Mouse (Mus musculus) midbrain, embryonic 13.5 days (tissue): ENCODE measurements around the gene Hsd11b1. TPM values are rescaled to one million over a fixed set of nuclear protein-coding genes. Genes with fewer than 3 reads are reported as not detected.

Experiments
- ATAC-seq: fragments of 200-750 bp; cut with Nextera tagmentation; 2 replicates; pipeline ENCODE4 v1.8.0; 2017; ENCODE audit warnings: mild to moderate bottlenecking, moderate TSS enrichment, moderate library complexity
- H3K27ac ChIP-seq: fragments of 300-500 bp; sonication (generic); 2 replicates; pipeline ENCODE4 v1.5.1; 2015; ENCODE audit warnings: inconsistent platforms, mild to moderate bottlenecking, moderate library complexity
- H3K27me3 ChIP-seq: fragments of 300-500 bp; sonication (generic); 2 replicates; pipeline ENCODE4 v1.6.1; 2015; ENCODE audit warnings: mild to moderate bottlenecking, inconsistent platforms
- H3K36me3 ChIP-seq: fragments of 300-500 bp; sonication (generic); 2 replicates; pipeline ENCODE4 v1.6.1; 2015; ENCODE audit warnings: mild to moderate bottlenecking, inconsistent platforms
- H3K4me1 ChIP-seq: fragments of 300-500 bp; sonication (generic); replicated peaks from 2 replicates; pipeline ENCODE4 v1.6.1; 2015; ENCODE audit warnings: inconsistent platforms
- H3K4me2 ChIP-seq: fragments of 300-500 bp; sonication (generic); replicated peaks from 2 replicates; pipeline ENCODE4 v1.6.1; 2015; ENCODE audit warnings: moderate library complexity, mild to moderate bottlenecking, inconsistent platforms
- H3K4me3 ChIP-seq: fragments of 300-500 bp; sonication (generic); replicated peaks from 2 replicates; pipeline ENCODE4 v1.5.1; 2015; ENCODE audit warnings: mild to moderate bottlenecking, inconsistent platforms
- H3K9ac ChIP-seq: fragments of 300-500 bp; sonication (generic); replicated peaks from 2 replicates; pipeline ENCODE4 v1.6.1; 2015; ENCODE audit warnings: mild to moderate bottlenecking, inconsistent platforms
- H3K9me3 ChIP-seq: fragments of 300-500 bp; sonication (generic); 2 replicates; pipeline ENCODE4 v1.6.1; 2016; ENCODE audit warnings: mild to moderate bottlenecking, inconsistent platforms
- WGBS: fragments of 180-500 bp; shearing (Covaris S2); methylation state at CpG from one replicate; pipeline ENCODE4 v1.1.7; 2015; 5-methylcytosine and 5-hydroxymethylcytosine counted together
- polyA plus RNA-seq: library from polyadenylated mRNA; unstranded; fragments of >200 nt; fragmentation: Nextera tagmentation; extraction: Ambion mirVana; gene quantifications from 2 replicates; pipeline ENCODE4 v1.2.1, GENCODE M21; 2015

Hsd11b1 gene
- polyA plus RNA-seq, 1 experiment from 2014 or later = not detected

DNA sequence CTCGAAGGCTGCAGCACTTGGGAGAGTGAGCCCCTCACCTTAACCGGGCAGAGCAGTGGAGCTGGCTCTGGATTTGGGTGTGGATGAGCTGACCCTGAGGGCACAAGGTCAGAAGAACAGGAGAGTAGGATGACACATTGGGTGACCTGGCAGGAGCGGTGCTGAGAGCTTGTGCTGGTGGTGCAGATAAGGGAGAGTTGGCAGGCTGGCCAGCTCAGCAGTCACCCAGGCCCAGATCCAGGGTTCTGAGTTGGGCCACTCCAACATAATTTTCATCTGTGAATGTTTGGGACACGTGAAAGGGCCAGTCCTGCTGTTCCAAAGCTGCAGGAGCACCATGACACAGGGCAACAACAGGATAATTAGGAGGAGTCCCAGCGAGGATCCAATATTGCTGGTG lies 52.5 kb downstream of the Hsd11b1 start:
- H3K4me1 ChIP-seq = no peaks in the 10 kb centered on the region
- no peak overlapping the region for H3K4me3 ChIP-seq
- H3K36me3 ChIP-seq = no peaks in the 10 kb centered on the region
- H3K27me3 ChIP-seq = no peaks in the 10 kb centered on the region
- no peak overlapping the region for H3K27ac ChIP-seq
- H3K4me2 ChIP-seq = no peak overlapping the region
- H3K9me3 ChIP-seq = no peaks in the 10 kb centered on the region
- no peak for ATAC-seq
- H3K9ac ChIP-seq = no peak overlapping the region
- WGBS = 81% methylated on average over 5 of the region's 5 CpGs

DNA sequence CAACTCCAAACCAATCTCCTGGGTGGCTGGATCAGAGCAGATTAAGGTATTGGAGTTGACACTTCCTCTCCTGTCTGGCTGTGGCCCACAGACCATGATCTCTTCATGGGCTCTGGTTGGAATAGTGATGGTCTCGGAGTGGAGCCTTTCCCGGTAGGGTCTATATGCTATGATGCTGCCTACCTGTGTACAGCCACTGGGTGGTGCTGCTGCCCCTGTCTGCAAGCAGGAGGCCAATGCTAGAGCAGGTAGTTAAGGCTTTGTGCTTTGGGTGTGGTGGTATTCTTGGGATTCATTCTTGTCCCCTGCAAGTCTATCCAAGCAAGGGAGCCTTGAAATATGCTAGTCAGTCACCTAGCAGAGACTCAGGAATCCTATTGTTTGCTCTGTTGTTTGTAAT lies 55.7 kb downstream of the Hsd11b1 start:
- Histone ChIP-seq H3K4me1 (no peaks in the 10 kb centered on the region), H3K4me3 (no peak overlapping the region), H3K27ac (no peak overlapping the region), H3K27me3 (no peaks in the 10 kb centered on the region), H3K9ac (no peak overlapping the region), H3K4me2 (no peak overlapping the region), H3K36me3 (no peaks in the 10 kb centered on the region), H3K9me3 (no peaks in the 10 kb centered on the region)
- no peak for ATAC-seq
- WGBS = 43% methylated on average over 2 of the region's 2 CpGs

DNA sequence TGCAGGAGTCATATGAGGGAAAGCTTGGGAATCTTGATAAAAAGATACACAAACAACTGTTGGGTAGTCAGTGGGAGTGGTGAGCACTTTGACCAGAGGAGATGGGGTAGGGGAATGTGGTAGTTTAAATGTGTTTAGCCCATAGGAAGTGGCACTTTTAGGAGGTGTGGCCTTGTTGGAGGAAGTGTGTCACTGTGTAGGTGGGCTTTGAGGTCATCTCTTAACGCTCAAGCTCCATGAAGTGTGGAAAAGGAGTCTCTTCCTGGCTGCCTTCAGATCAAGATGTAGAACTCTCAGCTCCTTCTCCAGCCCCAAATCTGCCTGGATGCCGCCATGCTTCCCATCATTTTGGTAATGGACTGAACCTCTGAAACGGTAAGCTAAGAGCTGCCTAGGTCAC lies 56.4 kb downstream of the Hsd11b1 start, which contains the start of gene Lamb3:
TSS of gene Lamb3 (plus strand) at position 197 of the 400 bp plus-strand sequence.
- Histone ChIP-seq H3K4me3 (no peak within 1 kb of the TSS), H3K4me1 (no peaks in the 10 kb centered on the region), H3K36me3 (no peaks in the 10 kb centered on the region), H3K27me3 (no peaks in the 10 kb centered on the region), H3K27ac (no peak within 1 kb of the TSS), H3K4me2 (no peak within 1 kb of the TSS), H3K9me3 (no peaks in the 10 kb centered on the region), H3K9ac (no peak within 1 kb of the TSS)
- 89% methylated on average over 3 of the region's 3 CpGs for WGBS
- ATAC-seq = no peak

DNA sequence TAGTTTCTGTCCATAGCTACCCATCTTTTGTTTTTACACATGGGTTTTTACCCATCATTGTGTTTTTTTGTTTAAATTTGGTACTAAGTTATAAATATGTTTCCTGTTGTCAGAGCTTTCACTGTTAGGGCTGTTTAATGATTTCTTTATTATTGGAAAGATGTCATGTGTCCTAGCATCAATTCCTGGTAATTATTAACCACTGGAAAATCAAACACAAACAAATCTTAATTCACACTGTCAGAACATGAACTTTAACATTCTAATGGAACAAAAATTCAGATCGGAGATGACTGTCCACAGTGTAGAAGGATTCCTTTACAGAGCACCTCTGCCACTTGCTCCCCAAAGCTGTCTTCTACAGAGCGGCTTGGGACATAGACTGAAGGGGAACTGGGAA lies 58.4 kb downstream of the Hsd11b1 start:
- Histone ChIP-seq H3K27me3 (no peaks in the 10 kb centered on the region), H3K4me1 (no peaks in the 10 kb centered on the region), H3K9me3 (no peaks in the 10 kb centered on the region), H3K36me3 (no peaks in the 10 kb centered on the region), H3K27ac (no peak overlapping the region), H3K9ac (no peak overlapping the region), H3K4me3 (no peak overlapping the region), H3K4me2 (no peak overlapping the region)
- ATAC-seq = no peak
- 92% methylated on average over 2 of the region's 2 CpGs for WGBS

DNA sequence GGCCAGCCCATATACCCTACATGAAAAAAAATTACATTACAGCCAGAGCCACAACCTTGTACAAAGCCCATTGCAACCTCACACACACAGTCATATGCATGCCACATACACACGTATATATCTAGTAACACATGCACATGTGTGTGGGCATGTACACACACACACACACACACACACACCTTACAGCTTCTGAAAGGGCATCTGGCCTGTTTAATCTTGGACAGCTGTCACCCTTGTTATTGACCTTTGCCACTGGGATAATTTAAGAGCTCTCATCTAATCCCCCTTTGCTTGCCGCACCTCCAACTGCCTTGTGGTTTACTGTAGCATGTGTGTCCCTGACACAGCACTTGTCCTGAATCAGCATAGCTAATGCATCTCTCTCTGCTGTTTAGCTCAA lies 60.1 kb downstream of the Hsd11b1 start:
- Histone ChIP-seq H3K9me3 (no peaks in the 10 kb centered on the region), H3K9ac (no peak overlapping the region), H3K27ac (no peak overlapping the region), H3K4me2 (no peak overlapping the region), H3K4me3 (no peak overlapping the region), H3K36me3 (no peaks in the 10 kb centered on the region), H3K27me3 (no peaks in the 10 kb centered on the region), H3K4me1 (no peaks in the 10 kb centered on the region)
- 66% methylated on average over 2 of the region's 2 CpGs for WGBS
- no peak for ATAC-seq

DNA sequence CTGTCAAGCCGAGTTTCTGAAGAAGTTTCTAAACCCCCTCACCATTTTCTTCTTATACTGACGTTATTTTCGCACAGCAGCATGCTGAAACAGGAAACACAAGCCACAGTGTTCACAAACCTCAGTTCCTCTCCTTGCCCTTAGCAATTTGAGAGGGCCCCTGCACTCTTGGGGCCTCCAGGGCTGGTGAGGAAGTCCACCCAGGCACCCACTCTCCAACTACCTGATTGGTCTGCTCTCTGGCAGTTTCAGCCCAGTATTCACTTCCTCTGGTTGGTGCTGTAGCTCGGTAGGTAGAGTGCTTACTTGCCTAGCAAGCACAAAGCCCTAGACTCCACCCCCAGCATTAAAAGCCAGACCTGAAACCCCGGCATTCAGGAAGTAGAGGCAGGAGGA lies 62.5 kb downstream of the Hsd11b1 start, which contains the start of gene Traf3ip3:
TSS of gene Traf3ip3 (minus strand) at position 321 of the 396 bp plus-strand sequence.
- 73% methylated on average over 5 of the region's 5 CpGs for WGBS

DNA sequence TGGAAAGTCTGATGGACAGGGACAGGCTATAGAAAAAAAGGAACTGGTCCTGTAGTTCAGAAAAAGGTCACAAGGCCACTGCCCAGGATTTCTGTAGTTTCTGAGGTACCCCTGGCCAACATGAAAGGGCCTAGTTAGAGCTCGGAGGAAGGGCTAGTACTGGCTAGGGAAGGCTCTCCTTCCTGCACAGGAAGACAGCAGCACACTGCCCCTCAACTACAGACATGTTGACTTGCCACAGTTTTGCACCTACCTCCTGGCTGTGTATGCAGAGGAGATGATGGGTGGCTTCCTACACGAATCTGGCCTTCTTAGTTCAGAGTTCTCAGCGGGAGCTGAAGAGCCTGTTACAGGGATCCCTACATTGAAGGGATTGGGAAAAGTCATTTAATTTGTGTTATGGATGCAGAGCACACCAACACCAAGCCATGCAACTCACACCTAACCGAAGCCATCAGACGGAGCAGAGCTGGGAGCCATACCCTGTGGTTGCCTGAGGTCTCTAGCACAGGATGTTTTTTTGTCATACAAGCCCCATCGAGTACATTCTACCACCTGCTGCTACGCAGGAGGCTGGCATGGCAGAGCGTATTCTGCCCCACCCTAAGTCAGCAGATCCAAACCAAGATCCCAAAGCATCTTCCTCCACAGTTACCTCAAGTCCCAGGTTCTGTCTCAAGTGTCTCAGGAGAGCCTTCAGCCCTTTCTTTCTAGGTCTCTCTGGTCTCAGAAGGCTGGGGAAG lies 63.1 kb downstream of the Hsd11b1 start:
- WGBS = 88% methylated on average over 8 of the region's 8 CpGs
- no peaks in the 10 kb centered on the region for H3K4me1 ChIP-seq
- ATAC-seq = no peak
- no peaks in the 10 kb centered on the region for H3K36me3 ChIP-seq
- no peaks in the 10 kb centered on the region for H3K27me3 ChIP-seq
- no peak overlapping the region for H3K4me2 ChIP-seq
- no peak overlapping the region for H3K4me3 ChIP-seq
- H3K9ac ChIP-seq = no peak overlapping the region
- no peaks in the 10 kb centered on the region for H3K9me3 ChIP-seq
- no peak overlapping the region for H3K27ac ChIP-seq

More for the DNA sequence above, 62.5 kb downstream of the Hsd11b1 start, which contains the start of gene Traf3ip3:
- Histone ChIP-seq H3K27me3 (no peaks in the 10 kb centered on the region), H3K4me1 (no peaks in the 10 kb centered on the region), H3K4me3 (no peak within 1 kb of the TSS), H3K9ac (no peak within 1 kb of the TSS), H3K27ac (no peak within 1 kb of the TSS), H3K36me3 (no peaks in the 10 kb centered on the region), H3K4me2 (no peak within 1 kb of the TSS), H3K9me3 (no peaks in the 10 kb centered on the region)
- ATAC-seq = no peak

DNA sequence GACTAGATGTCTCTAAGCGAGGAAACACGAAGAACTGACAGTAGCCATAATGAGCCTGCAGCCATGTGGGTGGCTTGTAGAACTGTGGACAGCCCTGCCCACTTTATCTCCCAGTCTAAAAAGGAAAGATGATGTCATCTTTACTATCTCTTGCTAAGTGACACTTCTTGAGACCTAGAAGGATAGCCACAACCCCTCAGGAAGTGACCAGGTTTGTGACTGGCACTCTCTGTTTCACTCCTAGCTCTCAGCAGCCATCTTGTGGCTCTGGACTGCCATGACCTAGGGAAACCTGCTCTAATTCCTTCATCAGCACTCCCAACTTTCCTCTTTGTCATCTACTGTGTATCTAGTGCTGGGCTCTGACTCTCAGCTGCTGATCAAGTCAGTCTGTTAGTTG lies 65.6 kb downstream of the Hsd11b1 start:
- no peak overlapping the region for H3K27ac ChIP-seq
- WGBS = 91% methylated on average over 2 of the region's 2 CpGs

DNA sequence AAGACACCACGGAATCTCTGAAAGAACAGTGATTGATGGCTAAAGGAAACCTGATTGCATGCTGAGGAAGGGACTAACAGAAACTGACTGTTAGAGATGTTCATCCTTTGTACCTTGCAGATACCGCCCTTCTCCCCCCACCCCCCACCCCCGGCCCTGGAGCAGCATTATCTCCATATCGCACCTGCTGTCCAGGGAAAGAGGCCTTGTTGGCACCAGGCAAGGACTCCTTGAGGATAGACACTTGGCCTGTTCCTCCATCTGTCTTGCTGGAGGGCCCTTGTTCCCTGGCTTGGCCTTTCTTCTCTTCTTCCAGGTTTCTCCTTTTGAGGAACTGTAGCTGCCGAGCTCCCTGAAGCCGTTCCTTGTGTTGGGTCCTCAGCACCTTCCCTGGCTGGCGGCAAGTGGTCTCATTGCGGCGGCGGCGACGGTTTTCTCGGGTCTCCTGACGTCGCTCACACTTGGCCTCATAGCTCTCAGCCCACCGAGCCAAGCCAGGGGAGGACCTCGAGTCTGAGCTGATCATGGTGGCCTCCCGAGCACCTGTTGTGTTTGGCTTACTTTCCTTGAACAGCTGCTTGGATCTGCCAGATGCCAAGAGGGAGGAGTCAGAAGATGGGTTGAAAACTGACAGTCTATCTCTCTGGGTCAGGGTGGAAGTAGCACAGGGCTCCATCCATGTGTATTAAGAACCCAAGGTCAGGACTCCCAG lies 66.2 kb downstream of the Hsd11b1 start:
- 90% methylated on average over 18 of the region's 18 CpGs for WGBS
- no peaks in the 10 kb centered on the region for H3K4me1 ChIP-seq
- no peak overlapping the region for H3K9ac ChIP-seq
- no peaks in the 10 kb centered on the region for H3K9me3 ChIP-seq
- H3K27ac ChIP-seq = no peak overlapping the region
- no peaks in the 10 kb centered on the region for H3K27me3 ChIP-seq
- H3K36me3 ChIP-seq = no peaks in the 10 kb centered on the region
- H3K4me3 ChIP-seq = no peak overlapping the region
- ATAC-seq = no peak
- no peak overlapping the region for H3K4me2 ChIP-seq

More for the DNA sequence above, 65.6 kb downstream of the Hsd11b1 start:
- no peaks in the 10 kb centered on the region for H3K4me1 ChIP-seq
- ATAC-seq = no peak
- no peak overlapping the region for H3K4me3 ChIP-seq
- H3K27me3 ChIP-seq = no peaks in the 10 kb centered on the region
- H3K9ac ChIP-seq = no peak overlapping the region
- H3K9me3 ChIP-seq = no peaks in the 10 kb centered on the region
- no peaks in the 10 kb centered on the region for H3K36me3 ChIP-seq
- no peak overlapping the region for H3K4me2 ChIP-seq

DNA sequence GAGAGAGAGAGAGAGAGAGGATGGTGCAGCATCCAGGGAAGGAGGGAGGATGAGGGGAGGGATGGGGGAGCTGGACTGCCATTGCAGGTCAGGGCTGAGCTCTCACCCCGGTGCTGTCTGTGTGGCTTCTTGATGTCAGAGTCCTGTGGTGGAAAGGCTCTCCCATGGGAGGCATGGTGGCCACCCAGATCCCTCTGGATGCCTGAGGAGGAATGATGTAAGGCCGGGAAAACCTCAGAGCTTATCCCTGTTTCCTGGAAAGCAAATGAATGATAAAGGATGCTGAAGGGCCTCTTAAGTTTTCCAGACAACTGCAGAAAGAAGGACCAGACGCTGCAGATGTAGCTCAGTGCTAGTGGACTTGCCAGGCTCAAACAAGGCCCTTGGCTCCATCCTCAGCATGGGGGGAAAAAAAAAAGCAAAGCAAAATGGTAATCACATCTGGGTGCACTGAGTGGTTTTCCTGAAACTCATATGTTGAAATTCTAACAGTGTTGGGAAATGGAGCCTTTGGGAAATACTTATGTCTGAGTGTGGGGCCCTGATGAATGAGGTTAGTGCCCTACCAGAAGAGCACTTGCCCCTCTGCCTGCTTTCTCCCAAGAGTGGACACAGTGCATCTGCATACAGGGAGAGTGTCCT lies 68.6 kb downstream of the Hsd11b1 start:
- Histone ChIP-seq H3K4me3 (no peak overlapping the region), H3K9ac (no peak overlapping the region), H3K27ac (no peak overlapping the region), H3K9me3 (no peaks in the 10 kb centered on the region), H3K4me1 (no peaks in the 10 kb centered on the region), H3K36me3 (no peaks in the 10 kb centered on the region), H3K4me2 (no peak overlapping the region), H3K27me3 (no peaks in the 10 kb centered on the region)
- 70% methylated on average over 3 of the region's 3 CpGs for WGBS
- ATAC-seq = no peak

DNA sequence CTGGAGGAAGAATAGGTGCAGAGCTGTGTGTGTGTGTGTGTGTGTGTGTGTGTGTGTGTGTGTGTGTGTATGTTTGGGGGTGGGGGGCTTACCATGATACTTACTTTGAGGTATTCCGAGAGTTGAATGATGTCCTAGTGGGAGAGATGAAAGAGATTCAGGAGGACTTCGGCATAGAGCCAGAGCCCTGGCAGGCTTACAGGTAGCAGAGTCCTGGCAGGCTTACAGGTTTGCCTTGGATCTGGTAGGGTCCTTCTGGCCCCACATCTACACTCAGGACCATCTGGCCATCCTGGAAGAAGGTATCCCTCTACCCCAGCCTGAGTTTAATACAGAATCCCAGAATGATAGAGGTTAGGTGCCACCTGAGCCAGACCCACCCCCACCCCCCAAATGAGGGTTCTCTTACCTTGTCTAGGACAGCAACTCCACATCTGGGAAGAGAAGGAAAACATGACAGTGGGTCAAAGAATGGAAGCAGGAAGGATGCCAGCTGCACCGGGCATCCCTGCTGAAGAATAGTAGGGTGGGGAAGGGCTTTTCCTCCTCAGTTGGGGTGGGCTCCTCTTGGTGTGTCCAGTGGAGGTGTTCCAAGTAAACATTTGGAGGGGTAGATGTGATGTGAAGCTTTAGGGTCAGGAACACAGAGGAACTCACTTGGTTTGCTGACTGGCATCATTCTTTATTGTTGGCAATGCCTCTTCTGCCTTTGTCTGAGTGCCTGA lies 69.3 kb downstream of the Hsd11b1 start:
- no peak overlapping the region for H3K9ac ChIP-seq

More for the DNA sequence above, 69.3 kb downstream of the Hsd11b1 start:
- Histone ChIP-seq H3K27ac (no peak overlapping the region), H3K4me1 (peaks cover 6% of the 10 kb centered on the region), H3K9me3 (no peaks in the 10 kb centered on the region), H3K36me3 (no peaks in the 10 kb centered on the region), H3K27me3 (no peaks in the 10 kb centered on the region), H3K4me2 (no peak overlapping the region), H3K4me3 (no peak overlapping the region)
- WGBS = 79% methylated on average over 3 of the region's 3 CpGs
- no peak for ATAC-seq
